Mouse (Mus musculus) ES-Bruce4 (cell line): Measurements from ENCODE around the gene Fndc8.
"Not testable (repeated sequence)": the region's sequence is repeated elsewhere in the genome, so short reads cannot be mapped to it uniquely, and the experiment has no call there.

ENCODE experiments used
- CTCF ChIP-seq: IDR thresholded peaks from one replicate; pipeline ENCODE4 v1.8.1; 2011; ENCODE audit warnings: low read depth, low read length
- EP300 ChIP-seq: IDR thresholded peaks from 2 replicates; pipeline ENCODE4 v1.6.1; 2011; ENCODE audit warnings: low read depth, low read length; ENCODE audit not compliant: insufficient read depth
- POLR2A ChIP-seq: IDR thresholded peaks from one replicate; pipeline ENCODE4 v1.8.1; 2011; ENCODE audit warnings: low read length; ENCODE audit not compliant: insufficient read depth

- TF ChIP-seq CTCF, POLR2A, EP300: not testable (repeated sequence)
Observed at GRCm38 (mm10) chr11:82930391-82930955, 38.5 kb downstream of the Fndc8 start.
